Mouse (Mus musculus) heart, embryonic 11.5 days (tissue): ENCODE measurements at regions not wholly inside any gene's neighbourhood (a gene's known extent, or its start where the extent isn't known, plus 50 kb on each side); places are given as distances from the start of the nearest gene placed in this dataset.

ENCODE experiments used
- ATAC-seq: fragments of 200-750 bp; cut with Nextera tagmentation; replicated peaks from 2 replicates; pipeline ENCODE4 v1.8.0; 2017; ENCODE audit warnings: moderate library complexity; ENCODE audit not compliant: insufficient number of reproducible peaks, low FRiP score, low TSS enrichment
- H3K27ac ChIP-seq: fragments of 300-500 bp; sonication (generic); 2 replicates; pipeline ENCODE4 v1.5.1; 2014; ENCODE audit warnings: mild to moderate bottlenecking, low read depth, low read length
- H3K27me3 ChIP-seq: fragments of 300-500 bp; sonication (generic); 2 replicates; pipeline ENCODE4 v1.6.1; 2014; ENCODE audit warnings: mild to moderate bottlenecking, low read length, mixed read lengths; ENCODE audit not compliant: control insufficient read depth, insufficient read depth
- H3K36me3 ChIP-seq: fragments of 300-500 bp; sonication (generic); 2 replicates; pipeline ENCODE4 v1.6.1; 2014; ENCODE audit warnings: mild to moderate bottlenecking, low read length, moderate library complexity, mixed read lengths; ENCODE audit not compliant: control insufficient read depth, insufficient read depth
- H3K4me1 ChIP-seq: fragments of 300-500 bp; sonication (generic); 2 replicates; pipeline ENCODE4 v1.6.1; 2014; ENCODE audit warnings: low read length; ENCODE audit not compliant: control insufficient read depth, insufficient read depth
- H3K4me2 ChIP-seq: fragments of 300-500 bp; sonication (generic); 2 replicates; pipeline ENCODE4 v1.6.1; 2014; ENCODE audit warnings: mild to moderate bottlenecking, moderate library complexity
- H3K4me3 ChIP-seq: fragments of 300-500 bp; sonication (generic); 2 replicates; pipeline ENCODE4 v1.5.1; 2014; ENCODE audit warnings: low read depth, low read length
- H3K9ac ChIP-seq: fragments of 300-500 bp; sonication (generic); 2 replicates; pipeline ENCODE4 v1.6.1; 2014; ENCODE audit warnings: mild to moderate bottlenecking, low read depth, low read length, moderate library complexity
- H3K9me3 ChIP-seq: fragments of 300-500 bp; sonication (generic); replicated peaks from 2 replicates; pipeline ENCODE4 v1.6.1; 2016; ENCODE audit warnings: low read length; ENCODE audit not compliant: control insufficient read depth
- WGBS: fragments of 180-500 bp; shearing (Covaris S2); extraction: QIAGEN DNeasy Blood & Tissue Kit; methylation state at CpG from one replicate; pipeline ENCODE4 v1.1.7; 2014; ENCODE audit not compliant: insufficient replicate concordance; 5-methylcytosine and 5-hydroxymethylcytosine counted together

DNA sequence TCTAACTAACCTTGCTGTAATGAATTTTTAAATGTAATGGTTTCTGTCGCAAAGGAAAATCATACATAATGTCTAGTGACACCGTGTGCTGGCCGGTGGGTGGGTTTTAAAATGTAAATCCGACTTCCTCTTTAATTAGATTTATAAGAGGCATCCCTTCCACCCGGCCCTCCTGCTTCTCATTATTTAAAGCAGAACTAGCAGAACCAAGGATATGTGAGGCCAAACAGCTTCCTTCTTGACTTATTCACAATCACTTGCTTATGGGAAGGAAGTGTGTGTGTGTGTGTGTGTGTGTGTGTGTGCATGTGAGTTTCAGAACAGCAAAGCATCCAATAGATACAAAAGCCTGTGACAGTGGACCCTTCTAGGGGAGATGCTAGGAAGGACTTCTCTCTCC is 189.1 kb upstream of the Irx3 start:
- H3K9me3 ChIP-seq = peaks cover 4% of the 10 kb centered on the region; the same call in 1 of the 2 replicates
- 66% methylated on average over 5 of the region's 5 CpGs for WGBS
- peak overlapping the region; percentile 11 for H3K4me2 ChIP-seq
- no peak overlapping the region for H3K4me3 ChIP-seq
- no peaks in the 10 kb centered on the region for H3K36me3 ChIP-seq
- ATAC-seq = no peak
- H3K4me1 ChIP-seq = peaks cover 26% of the 10 kb centered on the region
- H3K27me3 ChIP-seq = peaks cover 24% of the 10 kb centered on the region
- 0 out of 2 replicates have a peak overlapping the region, but pooled peaks have one; percentile 50 for H3K27ac ChIP-seq
- H3K9ac ChIP-seq = no peak overlapping the region

DNA sequence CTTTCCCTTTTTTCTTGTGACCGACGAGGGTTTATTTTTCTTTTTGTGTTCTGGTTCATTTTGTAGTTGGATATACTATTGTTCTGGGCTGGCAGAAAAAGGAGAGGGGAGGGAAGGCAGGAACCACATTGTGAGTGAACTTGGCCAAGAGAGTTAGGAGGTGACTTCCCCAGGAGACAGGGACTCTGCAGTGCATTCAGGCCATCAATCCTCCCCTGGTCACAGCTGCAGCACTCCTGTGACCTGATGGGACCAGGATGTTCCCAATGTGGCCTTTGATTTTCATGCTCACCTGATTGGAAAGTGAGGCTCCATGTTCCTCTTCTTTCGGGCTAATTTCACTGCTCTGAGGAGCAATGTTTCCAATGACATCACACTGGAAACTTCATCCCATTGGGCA is 188.2 kb upstream of the Irx3 start:
- Histone ChIP-seq H3K4me3 (no peak overlapping the region), H3K9me3 (peaks cover 4% of the 10 kb centered on the region; the same call in 1 of the 2 replicates), H3K4me1 (peaks cover 26% of the 10 kb centered on the region), H3K27ac (no peak overlapping the region), H3K27me3 (peaks cover 22% of the 10 kb centered on the region), H3K4me2 (no peak overlapping the region), H3K36me3 (no peaks in the 10 kb centered on the region), H3K9ac (no peak overlapping the region)
- 67% methylated on average over 3 of the region's 3 CpGs for WGBS
- ATAC-seq = no peak

DNA sequence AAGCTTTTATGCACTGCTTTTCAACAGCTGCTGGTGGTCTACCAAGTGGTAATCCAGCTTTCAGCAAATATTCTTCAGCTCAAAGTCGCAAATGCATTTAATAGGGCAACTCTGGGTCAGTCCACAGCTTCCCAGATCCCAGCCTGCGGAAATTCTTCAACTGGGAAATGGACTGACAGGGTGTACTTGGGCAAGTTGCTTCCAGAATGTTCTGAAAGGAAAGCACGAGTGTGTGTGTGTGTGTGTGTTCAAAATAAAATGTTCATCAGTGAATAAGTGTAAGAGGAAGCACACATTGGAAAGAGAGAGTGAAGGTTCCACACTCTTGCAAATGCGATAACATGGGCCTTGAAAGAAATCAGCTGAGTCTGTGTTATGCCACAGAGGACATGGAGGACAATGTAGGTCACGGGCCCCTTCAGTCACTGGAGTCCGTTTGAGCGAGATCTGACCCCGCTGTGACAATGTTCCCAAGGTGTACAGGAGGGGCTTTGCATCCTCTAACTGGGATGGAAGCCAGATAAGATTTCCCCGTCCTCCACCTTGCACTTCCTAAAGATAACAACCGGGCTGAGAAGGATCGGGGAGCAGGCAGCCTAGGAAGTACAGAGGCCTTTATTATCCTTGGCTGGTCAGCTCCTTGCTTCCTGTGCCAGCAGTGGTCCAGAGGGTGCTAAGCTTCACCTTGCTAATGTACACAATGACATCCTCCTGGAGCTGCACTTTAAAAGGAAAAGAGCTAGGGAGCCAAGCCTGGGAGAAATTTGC is 187.2 kb upstream of the Irx3 start:
- no peaks in the 10 kb centered on the region for H3K36me3 ChIP-seq
- H3K9me3 ChIP-seq = peaks cover 4% of the 10 kb centered on the region; the same call in 1 of the 2 replicates
- ATAC-seq = peak; percentile 37; the same call in 1 of the 2 replicates
- no peak overlapping the region for H3K27ac ChIP-seq
- 28% methylated on average over 11 of the region's 11 CpGs for WGBS
- H3K27me3 ChIP-seq = peaks cover 22% of the 10 kb centered on the region
- no peak overlapping the region for H3K4me3 ChIP-seq
- no peak overlapping the region for H3K9ac ChIP-seq
- H3K4me2 ChIP-seq = peak overlapping the region; percentile 16; the same call in 1 of the 2 replicates
- peaks cover 26% of the 10 kb centered on the region for H3K4me1 ChIP-seq

DNA sequence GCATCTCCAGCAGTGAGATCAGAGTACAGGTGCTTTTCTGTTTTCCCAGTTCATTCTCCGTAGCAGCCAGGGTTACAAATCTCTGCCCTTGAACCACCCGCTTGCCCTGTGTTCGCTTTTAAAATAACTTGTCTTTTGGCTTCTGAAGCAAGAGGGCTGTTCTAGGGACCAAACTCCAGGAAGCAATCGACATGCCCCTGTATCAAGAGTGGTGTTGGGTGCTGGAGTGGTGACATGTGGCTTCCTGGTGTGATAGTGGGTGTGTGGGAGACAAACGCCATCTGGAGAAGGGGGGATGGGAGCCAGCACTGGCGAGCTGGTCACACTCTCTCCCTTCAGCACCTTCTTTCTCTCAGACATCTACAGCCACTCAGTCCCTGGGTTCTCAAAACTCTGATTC is 186.0 kb upstream of the Irx3 start:
- peak overlapping the region; percentile 78 for H3K27ac ChIP-seq
- no peaks in the 10 kb centered on the region for H3K36me3 ChIP-seq
- WGBS = 16% methylated on average over 6 of the region's 6 CpGs
- peaks cover 14% of the 10 kb centered on the region for H3K27me3 ChIP-seq
- ATAC-seq = peak; percentile 75
- H3K9ac ChIP-seq = no peak overlapping the region
- H3K9me3 ChIP-seq = peaks cover 4% of the 10 kb centered on the region; the same call in 1 of the 2 replicates
- H3K4me1 ChIP-seq = peaks cover 26% of the 10 kb centered on the region
- H3K4me2 ChIP-seq = no peak overlapping the region
- H3K4me3 ChIP-seq = no peak overlapping the region

DNA sequence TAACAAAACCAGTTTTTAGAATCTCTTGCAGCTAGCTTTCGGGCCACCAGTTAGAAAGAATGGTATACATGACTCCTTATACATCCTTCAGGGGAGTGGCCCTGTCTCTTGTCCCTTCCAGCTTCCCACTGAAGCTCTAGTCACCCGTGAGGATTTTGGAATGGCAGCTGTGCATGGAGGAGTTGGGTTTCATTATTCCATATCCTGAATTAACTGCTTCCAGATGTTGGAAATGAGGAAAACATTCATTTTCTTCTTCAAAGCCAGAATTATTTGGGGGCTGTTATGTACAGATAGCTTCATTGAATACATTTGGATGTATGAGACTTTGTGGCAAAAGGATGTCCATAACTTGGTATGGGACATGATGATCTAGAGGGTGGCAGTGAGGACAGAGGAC is 181.3 kb upstream of the Irx3 start:
- ATAC-seq = no peak
- Histone ChIP-seq H3K27ac (no peak overlapping the region), H3K4me1 (0 out of 2 replicates have a peak, but pooled peaks cover 1% of the 10 kb centered on the region), H3K4me3 (no peak overlapping the region), H3K9me3 (peaks cover 4% of the 10 kb centered on the region; the same call in 1 of the 2 replicates), H3K4me2 (no peak overlapping the region), H3K9ac (no peak overlapping the region), H3K36me3 (no peaks in the 10 kb centered on the region), H3K27me3 (peaks cover 10% of the 10 kb centered on the region)
- WGBS = 79% methylated on average over 2 of the region's 2 CpGs

DNA sequence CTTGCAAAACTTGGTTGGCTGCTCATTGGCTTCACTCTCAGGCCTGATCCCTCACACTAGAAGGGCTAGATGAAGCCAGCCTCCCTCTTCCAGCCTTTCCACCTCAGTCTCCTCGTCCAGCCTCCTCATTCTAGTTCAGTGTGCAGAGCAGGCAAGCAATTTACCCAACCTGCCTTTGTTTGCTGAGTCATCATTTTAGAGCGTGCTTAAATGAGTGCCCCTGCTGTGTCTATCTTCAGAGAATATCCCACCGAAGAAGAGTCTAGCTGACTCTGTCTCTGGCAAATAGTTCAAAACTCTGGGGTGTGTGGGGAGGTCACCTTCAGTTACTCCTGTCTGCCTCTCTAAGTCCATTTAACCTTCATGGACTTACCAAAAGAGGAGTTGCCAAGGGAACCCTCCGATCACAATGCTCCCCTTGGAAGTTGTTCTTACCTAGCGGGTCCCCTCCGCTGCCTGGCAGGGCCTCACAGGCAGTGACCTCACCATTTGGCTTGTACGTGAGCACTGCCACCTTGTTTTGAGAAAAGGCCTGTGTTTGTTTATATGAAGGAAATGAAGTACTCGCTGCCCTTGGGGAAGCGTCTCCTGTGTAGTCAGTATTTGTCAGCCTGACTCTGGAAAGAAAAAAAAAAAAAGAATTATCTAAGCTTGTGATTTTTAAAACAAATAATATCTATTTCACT is 175.2 kb upstream of the Irx3 start:
- no peak for ATAC-seq
- no peak overlapping the region for H3K9ac ChIP-seq
- no peaks in the 10 kb centered on the region for H3K4me1 ChIP-seq
- no peaks in the 10 kb centered on the region for H3K9me3 ChIP-seq
- H3K27me3 ChIP-seq = peaks cover 28% of the 10 kb centered on the region
- H3K4me2 ChIP-seq = no peak overlapping the region
- H3K36me3 ChIP-seq = no peaks in the 10 kb centered on the region
- WGBS = 61% methylated on average over 9 of the region's 9 CpGs
- H3K27ac ChIP-seq = no peak overlapping the region
- no peak overlapping the region for H3K4me3 ChIP-seq

DNA sequence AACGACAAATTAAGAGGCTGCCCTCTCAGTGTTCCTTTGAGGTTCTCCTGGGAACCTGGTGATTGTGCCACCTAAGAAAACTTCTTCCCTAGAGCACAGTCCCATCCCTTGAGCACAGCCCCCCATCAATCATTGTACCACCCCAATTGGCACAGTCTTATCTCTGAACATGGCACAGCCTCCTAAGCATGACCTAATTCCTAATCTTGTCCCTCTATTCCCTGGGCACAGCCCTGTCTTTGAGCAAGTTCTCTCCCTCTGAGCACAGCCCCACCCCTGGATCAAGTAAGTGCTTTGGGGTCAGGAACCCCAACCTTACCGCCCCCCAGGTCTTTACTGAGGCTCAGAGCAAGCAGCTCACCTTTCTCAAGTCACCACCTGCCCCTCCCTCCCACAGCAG is 173.6 kb upstream of the Irx3 start:
- 64% methylated on average over 2 of the region's 2 CpGs for WGBS
- no peaks in the 10 kb centered on the region for H3K9me3 ChIP-seq
- H3K9ac ChIP-seq = no peak overlapping the region
- no peak overlapping the region for H3K4me2 ChIP-seq
- H3K4me3 ChIP-seq = no peak overlapping the region
- H3K36me3 ChIP-seq = no peaks in the 10 kb centered on the region
- peaks cover 41% of the 10 kb centered on the region for H3K27me3 ChIP-seq
- H3K4me1 ChIP-seq = no peaks in the 10 kb centered on the region
- no peak overlapping the region for H3K27ac ChIP-seq
- no peak for ATAC-seq

DNA sequence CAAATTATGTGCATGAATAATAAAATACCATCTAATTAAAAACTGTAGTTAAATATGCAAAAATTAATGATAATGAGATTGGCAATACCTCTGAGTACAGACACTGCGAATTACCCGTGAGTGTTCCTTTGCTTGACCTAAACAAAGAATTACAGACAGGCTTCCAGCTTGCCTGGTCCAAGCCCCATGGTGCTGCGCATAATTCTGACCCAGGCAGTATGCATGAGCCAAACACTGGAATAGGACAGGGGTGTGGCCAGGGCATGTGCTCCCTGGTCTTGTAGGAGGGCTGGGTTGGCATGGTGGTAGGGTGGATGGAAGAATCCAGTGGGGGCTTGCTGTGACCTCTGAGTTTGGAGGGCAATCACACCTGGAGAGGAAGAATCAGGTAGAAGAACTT is 172.8 kb upstream of the Irx3 start:
- Histone ChIP-seq H3K27ac (no peak overlapping the region), H3K9ac (no peak overlapping the region), H3K4me3 (no peak overlapping the region), H3K4me1 (peaks cover 6% of the 10 kb centered on the region), H3K4me2 (no peak overlapping the region), H3K9me3 (no peaks in the 10 kb centered on the region), H3K36me3 (no peaks in the 10 kb centered on the region), H3K27me3 (peaks cover 46% of the 10 kb centered on the region)
- no peak for ATAC-seq
- WGBS = 88% methylated on average over 3 of the region's 3 CpGs
